Mouse (Mus musculus) heart, postnatal 0 days (tissue): ENCODE results near the gene Gm8773.

Experiments
- CTCF ChIP-seq: IDR thresholded peaks from 2 replicates; pipeline ENCODE4 v1.5.1; 2016; ENCODE audit warnings: antibody characterized with exemption, control low read depth, low read depth
- EP300 ChIP-seq: IDR thresholded peaks from 2 replicates; pipeline ENCODE4 v1.6.1; 2016; ENCODE audit warnings: antibody characterized with exemption, low read depth

DNA sequence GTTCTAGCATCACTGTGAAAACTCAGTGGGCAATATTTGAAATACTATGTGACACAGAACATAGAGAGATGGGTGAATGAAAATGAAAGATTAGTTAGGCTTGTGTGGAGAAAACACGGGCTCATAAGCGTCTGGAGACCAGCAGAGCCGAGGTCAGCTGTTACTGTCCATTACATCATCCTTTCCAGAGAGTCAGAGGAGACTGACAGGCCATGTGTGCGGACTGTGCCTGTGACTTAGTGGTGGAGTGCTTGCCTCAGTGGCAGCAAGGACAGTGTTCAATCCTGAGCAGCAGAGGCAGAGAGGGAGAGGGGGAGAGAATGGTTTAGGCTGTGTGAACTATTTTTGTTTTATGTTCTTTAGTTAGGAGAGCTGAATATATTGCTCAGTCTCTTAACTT, 44.7 kb downstream of the Gm8773 start:
- TF ChIP-seq EP300 = no peak
- TF ChIP-seq CTCF = no peak
